Mouse (Mus musculus) heart, adult 2 months (tissue): ENCODE results near the gene Insig1. TPM values are rescaled to one million over a fixed set of nuclear protein-coding genes. Genes with fewer than 3 reads are reported as not detected.

ENCODE experiments used
- DNase-seq, 2 experiments: peaks; one replicate each; pipeline ENCODE4 v3.0.0; 2021
- H3K27ac ChIP-seq: fragments of 200-600 bp; 2 replicates; pipeline ENCODE4 v1.8.1; 2022
- H3K27me3 ChIP-seq: fragments of 200-500 bp; 2 replicates; pipeline ENCODE4 v1.6.1; 2012; ENCODE audit warnings: mild to moderate bottlenecking, low read length, inconsistent platforms, mixed read lengths; ENCODE audit not compliant: control insufficient read depth, insufficient read depth
- H3K36me3 ChIP-seq: fragments of 200-500 bp; 2 replicates; pipeline ENCODE4 v1.6.1; 2012; ENCODE audit warnings: low read length, inconsistent platforms; ENCODE audit not compliant: control insufficient read depth, insufficient read depth
- H3K4me1 ChIP-seq: fragments of 200-500 bp; 2 replicates; pipeline ENCODE4 v1.6.1; 2011; ENCODE audit warnings: low read length; ENCODE audit not compliant: control insufficient read depth, insufficient read depth
- H3K4me3 ChIP-seq: fragments of 200-600 bp; 2 replicates; pipeline ENCODE4 v1.8.1; 2022
- H3K79me2 ChIP-seq: fragments of 200-500 bp; replicated peaks from 2 replicates; pipeline ENCODE4 v1.6.1; 2012; ENCODE audit warnings: mild to moderate bottlenecking, inconsistent platforms, low read length, moderate library complexity, mixed read lengths; ENCODE audit not compliant: control insufficient read depth, insufficient read depth
- H3K9ac ChIP-seq: fragments of 200-500 bp; 2 replicates; pipeline ENCODE4 v1.6.1; 2012; ENCODE audit warnings: low read depth, mild to moderate bottlenecking, control low read depth, inconsistent platforms, low read length, mixed read lengths
- CTCF ChIP-seq: fragments of 200-600 bp; IDR thresholded peaks from 2 replicates; pipeline ENCODE4 v1.8.1; 2022; ENCODE audit warnings: antibody characterized with exemption, mild to moderate bottlenecking, moderate library complexity
- EP300 ChIP-seq: fragments of 200-500 bp; IDR thresholded peaks from 2 replicates; pipeline ENCODE4 v1.6.1; 2011; ENCODE audit warnings: low read depth, low read length, control low read depth; ENCODE audit not compliant: insufficient read depth
- POLR2A ChIP-seq: fragments of 200-500 bp; IDR thresholded peaks from 2 replicates; pipeline ENCODE4 v1.6.1; 2011; ENCODE audit warnings: mild to moderate bottlenecking, low read depth, low read length, control low read depth; ENCODE audit not compliant: insufficient read depth
- WGBS: fragments of 180-500 bp; shearing (Covaris S2); methylation state at CpG from one replicate; pipeline ENCODE4 v1.1.7; 2018; 5-methylcytosine and 5-hydroxymethylcytosine counted together
- intact Hi-C: fragments of 180-260 bp; cut with DNase I; formaldehyde crosslinking; loops from one replicate; pipeline ENCODE4 v1.15.1; 2025
- polyA plus RNA-seq: library from polyadenylated mRNA; depleted of rRNA; stranded (reverse); fragments of >200 nt; gene quantifications from 2 replicates; pipeline ENCODE4 v1.2.3, GENCODE M21; 2012; rRNA removed
- total RNA-seq, 2 experiments: library from RNA; stranded (reverse); gene quantifications; 2 replicates each; pipeline ENCODE4 v1.2.3; 2021

Gene Insig1
- total and polyA plus RNA-seq, 3 experiments: 17.3 to 17.5 (median 17.3) TPM

GRCm38 (mm10) chr5:28123455-28123825, 52.3 kb downstream of the Insig1 start:
- Histone ChIP-seq H3K9ac (no peak overlapping the region), H3K27ac (no peak overlapping the region), H3K4me3 (no peak overlapping the region), H3K79me2 (no peaks in the 10 kb centered on the region), H3K4me1 (no peaks in the 10 kb centered on the region), H3K27me3 (peaks cover 21% of the 10 kb centered on the region), H3K36me3 (no peaks in the 10 kb centered on the region)
- intact Hi-C loops: loop anchor here (10.0 kb wide), 1 partner anchor 261 kb away; no protein-coding TSS in a partner anchor
- no peak for DNase-seq
- WGBS: 4% methylated on average over 11 of the region's 11 CpGs
- TF ChIP-seq EP300 (no peak), POLR2A (no peak), CTCF (no peak)

GRCm38 (mm10) chr5:28124321-28125230, 53.4 kb downstream of the Insig1 start:
- WGBS: 4% methylated on average over 28 of the region's 28 CpGs
- intact Hi-C loops: loop anchor here (10.0 kb wide), 1 partner anchor 260 kb away; no protein-coding TSS in a partner anchor
- TF ChIP-seq CTCF (no peak), EP300 (no peak), POLR2A (no peak)
- Histone ChIP-seq H3K4me1 (no peaks in the 10 kb centered on the region), H3K36me3 (no peaks in the 10 kb centered on the region), H3K4me3 (no peak overlapping the region), H3K79me2 (no peaks in the 10 kb centered on the region), H3K27ac (no peak overlapping the region), H3K27me3 (peaks cover 20% of the 10 kb centered on the region), H3K9ac (no peak overlapping the region)
- DNase-seq: no peak

Other genes starting within 250 kb of the Insig1 start
- not detected for gene Htr5a, start 229.2 kb upstream of the Insig1 start, total RNA-seq
- not detected in 2 replicates for gene Htr5a, start 229.2 kb upstream of the Insig1 start, polyA plus RNA-seq
- under 1 TPM in 1 of 2 experiments, not detected in 1; 0.05 TPM for gene En2, start 94.3 kb downstream of the Insig1 start, total RNA-seq
- not detected in 2 replicates for gene En2, start 94.3 kb downstream of the Insig1 start, polyA plus RNA-seq
- not detected for gene Cnpy1, start 174.4 kb downstream of the Insig1 start, total RNA-seq
- gene Cnpy1, start 174.4 kb downstream of the Insig1 start, polyA plus RNA-seq: not detected in 2 replicates
- gene Rbm33, start 245.8 kb downstream of the Insig1 start, total RNA-seq: 10 to 100 TPM; 38.5 to 41.1 TPM
- 13.6 and 19.3 TPM in 2 replicates for gene Rbm33, start 245.8 kb downstream of the Insig1 start, polyA plus RNA-seq